Mouse (Mus musculus): ENCODE results near the gene Olfr19.

DNA sequence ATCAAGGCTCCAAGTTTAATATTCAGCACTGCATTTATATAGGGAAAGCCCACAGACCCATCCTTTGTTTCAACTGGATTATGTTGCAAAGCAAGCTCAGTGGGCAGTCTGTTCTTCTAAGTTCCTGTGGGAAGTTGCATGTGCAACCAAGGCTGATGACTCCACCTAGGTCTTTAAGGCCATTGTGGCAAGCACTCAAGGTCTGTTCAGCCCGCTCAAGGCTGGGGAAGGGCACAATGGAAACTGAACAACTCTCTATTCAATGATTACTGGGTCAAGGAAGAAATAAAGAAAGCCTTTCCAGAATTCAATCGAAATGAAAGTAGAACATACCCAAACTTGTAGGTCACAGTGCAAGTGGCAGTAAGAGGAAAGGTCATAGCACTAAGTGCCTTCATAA, 7.8 kb upstream of the Olfr19 start:
- TF ChIP-seq CTCF (IDR thresholded peaks at IDR 0.05; ENCODE audit: borderline replicate concordance, extremely low read depth, insufficient read depth, insufficient read length) (no peak), POLR2A (IDR thresholded peaks at IDR 0.05; ENCODE audit: borderline replicate concordance, extremely low read depth, insufficient read depth, insufficient read length, poor library complexity, severe bottlenecking) (no peak)

Measured in brain, embryonic 14.5 days (tissue).